Mouse (Mus musculus): ENCODE results near the gene Zc3h12a. TPM values are rescaled to one million over a fixed set of nuclear protein-coding genes. Genes with fewer than 3 reads are reported as not detected.
A peak's percentile ranks its signal among the peaks of the same experiment; 100 is the strongest.

Gene Zc3h12a
- polyA plus RNA-seq, 1 experiment: 28.7 TPM

DNA sequence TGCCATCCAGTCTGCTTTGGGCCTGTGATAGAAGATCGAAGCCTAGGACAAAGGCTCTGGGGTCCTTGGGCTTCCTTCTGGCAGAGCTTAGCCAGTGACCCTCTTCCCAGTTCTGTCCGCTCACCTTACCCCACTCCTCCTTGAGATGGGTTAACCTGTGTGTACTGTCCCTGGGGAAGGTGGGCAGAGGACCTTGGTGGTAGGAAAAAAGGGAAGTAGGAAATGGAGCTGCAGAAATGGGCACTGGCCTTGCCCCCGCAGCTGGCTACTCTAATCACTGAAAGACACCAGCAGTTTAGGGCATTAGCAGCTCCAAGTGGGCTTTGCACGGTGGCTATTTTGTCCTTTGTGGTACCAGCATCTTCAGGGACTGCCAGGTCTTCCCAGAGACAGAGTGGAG, 12.6 kb downstream of the Zc3h12a start:
- 50% methylated on average over 4 of the region's 4 CpGs for WGBS
- no peak for DNase-seq
- Histone ChIP-seq H3K4me1 (replicated peaks; ENCODE audit: control insufficient read depth, insufficient read depth, low read length) (peaks cover 52% of the 10 kb centered on the region), H3K27me3 (ENCODE audit: control insufficient read depth, insufficient read depth, low read length) (no peaks in the 10 kb centered on the region), H3K36me3 (ENCODE audit: control insufficient read depth, insufficient read depth, low read length) (peaks cover 17% of the 10 kb centered on the region), H3K4me3 (ENCODE audit: control insufficient read depth, insufficient read depth, low read length) (no peak overlapping the region), H3K27ac (ENCODE audit: control insufficient read depth, insufficient read depth, low read length) (peak overlapping the region; percentile 42; the same call in 1 of the 2 replicates)
- no peak for TF ChIP-seq CTCF (IDR thresholded peaks at IDR 0.05; ENCODE audit: borderline replicate concordance, control insufficient read depth, extremely low read depth, insufficient read depth, low read length, poor library complexity)
- no peak for TF ChIP-seq POLR2A (IDR thresholded peaks at IDR 0.05; ENCODE audit: control insufficient read depth, extremely low read depth, insufficient read depth, low read length, poor library complexity)

DNA sequence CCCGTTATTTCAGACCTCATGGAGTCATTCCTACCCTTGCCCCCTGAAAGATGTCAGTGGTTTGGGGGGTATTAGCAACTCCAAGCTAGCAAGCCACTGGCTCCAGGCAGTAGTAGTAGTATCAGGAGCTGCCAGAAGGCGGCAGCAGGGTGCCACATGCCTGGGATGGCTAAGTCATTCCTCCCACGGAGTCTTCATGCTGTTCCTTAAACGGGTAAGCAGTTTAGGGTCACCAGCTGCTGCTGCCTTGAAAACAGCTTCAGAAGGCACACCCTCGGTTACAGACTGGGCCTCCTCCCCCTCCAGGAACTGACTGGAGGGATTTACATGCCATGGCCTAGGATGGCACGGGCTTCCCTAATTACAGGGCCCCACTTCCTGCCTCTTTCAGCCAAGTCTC, 13.0 kb downstream of the Zc3h12a start:
- peaks cover 17% of the 10 kb centered on the region for H3K36me3 ChIP-seq (ENCODE audit: control insufficient read depth, insufficient read depth, low read length)
- H3K27ac ChIP-seq (ENCODE audit: control insufficient read depth, insufficient read depth, low read length): peak overlapping the region; percentile 42; the same call in 1 of the 2 replicates
- H3K4me1 ChIP-seq (replicated peaks; ENCODE audit: control insufficient read depth, insufficient read depth, low read length): peaks cover 48% of the 10 kb centered on the region
- 7% methylated on average over 6 of the region's 6 CpGs for WGBS
- 0 out of 2 replicates have a peak, but pooled peaks have one; percentile 24 for TF ChIP-seq POLR2A (IDR thresholded peaks at IDR 0.05; ENCODE audit: control insufficient read depth, extremely low read depth, insufficient read depth, low read length, poor library complexity)
- peak; percentile 79; the same call in 1 of the 2 replicates for TF ChIP-seq CTCF (IDR thresholded peaks at IDR 0.05; ENCODE audit: borderline replicate concordance, control insufficient read depth, extremely low read depth, insufficient read depth, low read length, poor library complexity)
- no peaks in the 10 kb centered on the region for H3K27me3 ChIP-seq (ENCODE audit: control insufficient read depth, insufficient read depth, low read length)
- no peak overlapping the region for H3K4me3 ChIP-seq (ENCODE audit: control insufficient read depth, insufficient read depth, low read length)
- DNase-seq: peak; percentile 89

DNA sequence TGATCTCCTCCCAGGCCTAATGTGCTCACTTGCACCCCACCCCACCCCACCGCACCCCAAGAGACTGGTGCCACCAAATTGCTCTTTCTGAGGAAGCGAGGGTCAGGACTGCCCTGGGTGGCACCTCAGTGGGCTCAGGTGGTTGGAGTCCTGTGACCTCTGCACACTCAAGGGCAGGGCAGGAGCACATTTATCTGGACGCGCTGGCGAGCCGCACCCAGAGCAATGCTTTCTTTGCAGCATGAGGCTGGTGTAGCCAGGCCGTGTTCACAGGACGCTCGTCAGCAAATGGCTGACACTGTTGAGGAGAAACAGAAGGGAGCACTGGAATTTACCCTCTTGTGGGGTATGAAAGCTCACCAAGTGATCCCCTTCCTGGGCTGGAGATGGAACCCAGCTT, 22.3 kb downstream of the Zc3h12a start:
- TF ChIP-seq CTCF (IDR thresholded peaks at IDR 0.05; ENCODE audit: borderline replicate concordance, control insufficient read depth, extremely low read depth, insufficient read depth, low read length, poor library complexity) (no peak), POLR2A (IDR thresholded peaks at IDR 0.05; ENCODE audit: control insufficient read depth, extremely low read depth, insufficient read depth, low read length, poor library complexity) (no peak)
- Histone ChIP-seq H3K27me3 (ENCODE audit: control insufficient read depth, insufficient read depth, low read length) (no peaks in the 10 kb centered on the region), H3K4me3 (ENCODE audit: control insufficient read depth, insufficient read depth, low read length) (no peak overlapping the region), H3K36me3 (ENCODE audit: control insufficient read depth, insufficient read depth, low read length) (peaks cover 11% of the 10 kb centered on the region; the same call in 1 of the 2 replicates), H3K27ac (ENCODE audit: control insufficient read depth, insufficient read depth, low read length) (no peak overlapping the region), H3K4me1 (replicated peaks; ENCODE audit: control insufficient read depth, insufficient read depth, low read length) (0 out of 2 replicates have a peak, but pooled peaks cover 7% of the 10 kb centered on the region)
- DNase-seq: no peak
- WGBS: 99% methylated on average over 9 of the region's 9 CpGs

DNA sequence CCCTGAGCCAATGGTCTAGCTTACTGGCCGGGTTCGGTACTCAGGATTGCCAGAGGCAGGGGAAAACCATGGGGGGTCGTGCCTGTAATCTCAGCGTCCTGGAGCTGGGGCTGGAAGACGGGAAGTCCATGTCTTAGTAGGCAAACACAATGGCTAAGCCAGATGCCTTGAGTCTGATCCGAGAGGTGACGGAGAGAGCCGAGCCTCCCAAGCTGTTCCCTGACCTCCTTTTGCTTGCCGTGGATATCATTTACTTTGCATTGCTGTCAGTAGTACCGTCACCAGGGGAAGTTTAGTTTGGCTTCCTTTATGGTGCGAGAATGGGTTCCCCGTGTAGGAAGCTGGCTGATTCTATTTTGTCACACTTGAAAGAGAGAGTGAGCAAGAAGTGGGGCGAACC, 26.3 kb downstream of the Zc3h12a start:
- H3K4me3 ChIP-seq (ENCODE audit: control insufficient read depth, insufficient read depth, low read length): no peak overlapping the region
- 93% methylated on average over 13 of the region's 13 CpGs for WGBS
- no peaks in the 10 kb centered on the region for H3K27me3 ChIP-seq (ENCODE audit: control insufficient read depth, insufficient read depth, low read length)
- TF ChIP-seq CTCF (IDR thresholded peaks at IDR 0.05; ENCODE audit: borderline replicate concordance, control insufficient read depth, extremely low read depth, insufficient read depth, low read length, poor library complexity) (no peak), POLR2A (IDR thresholded peaks at IDR 0.05; ENCODE audit: control insufficient read depth, extremely low read depth, insufficient read depth, low read length, poor library complexity) (no peak)
- H3K36me3 ChIP-seq (ENCODE audit: control insufficient read depth, insufficient read depth, low read length): peaks cover 5% of the 10 kb centered on the region; the same call in 1 of the 2 replicates
- no peak overlapping the region for H3K27ac ChIP-seq (ENCODE audit: control insufficient read depth, insufficient read depth, low read length)
- no peak for DNase-seq
- 0 out of 2 replicates have a peak, but pooled peaks cover 7% of the 10 kb centered on the region for H3K4me1 ChIP-seq (replicated peaks; ENCODE audit: control insufficient read depth, insufficient read depth, low read length)

DNA sequence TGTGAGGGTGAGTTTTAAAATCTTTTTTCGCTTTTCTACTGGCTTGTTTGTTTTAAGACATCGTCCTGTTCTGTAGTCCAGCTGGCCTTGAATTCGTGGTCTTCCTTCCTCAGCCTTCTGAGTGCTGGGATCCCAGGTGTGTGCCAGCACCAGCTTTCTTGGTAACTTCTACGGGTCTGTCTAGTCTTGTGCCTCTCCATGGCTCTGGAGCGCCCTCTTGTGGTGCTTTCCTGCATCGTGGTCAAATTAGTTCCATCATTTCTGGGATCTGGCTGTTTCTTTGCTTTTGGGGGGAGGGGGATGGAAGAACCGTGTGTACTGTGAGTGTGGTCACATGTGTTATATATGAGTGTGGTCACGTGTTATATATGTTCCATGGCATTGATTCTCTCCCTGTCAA, 28.2 kb downstream of the Zc3h12a start:
- 0 out of 2 replicates have a peak, but pooled peaks cover 7% of the 10 kb centered on the region for H3K4me1 ChIP-seq (replicated peaks; ENCODE audit: control insufficient read depth, insufficient read depth, low read length)
- 12% methylated on average over 8 of the region's 8 CpGs for WGBS
- H3K27me3 ChIP-seq (ENCODE audit: control insufficient read depth, insufficient read depth, low read length): no peaks in the 10 kb centered on the region
- H3K4me3 ChIP-seq (ENCODE audit: control insufficient read depth, insufficient read depth, low read length): no peak overlapping the region
- no peak overlapping the region for H3K27ac ChIP-seq (ENCODE audit: control insufficient read depth, insufficient read depth, low read length)
- peak; percentile 85 for DNase-seq
- no peak for TF ChIP-seq POLR2A (IDR thresholded peaks at IDR 0.05; ENCODE audit: control insufficient read depth, extremely low read depth, insufficient read depth, low read length, poor library complexity)
- TF ChIP-seq CTCF (IDR thresholded peaks at IDR 0.05; ENCODE audit: borderline replicate concordance, control insufficient read depth, extremely low read depth, insufficient read depth, low read length, poor library complexity): peak; percentile 66; the same call in 1 of the 2 replicates
- peaks cover 5% of the 10 kb centered on the region; the same call in 1 of the 2 replicates for H3K36me3 ChIP-seq (ENCODE audit: control insufficient read depth, insufficient read depth, low read length)

DNA sequence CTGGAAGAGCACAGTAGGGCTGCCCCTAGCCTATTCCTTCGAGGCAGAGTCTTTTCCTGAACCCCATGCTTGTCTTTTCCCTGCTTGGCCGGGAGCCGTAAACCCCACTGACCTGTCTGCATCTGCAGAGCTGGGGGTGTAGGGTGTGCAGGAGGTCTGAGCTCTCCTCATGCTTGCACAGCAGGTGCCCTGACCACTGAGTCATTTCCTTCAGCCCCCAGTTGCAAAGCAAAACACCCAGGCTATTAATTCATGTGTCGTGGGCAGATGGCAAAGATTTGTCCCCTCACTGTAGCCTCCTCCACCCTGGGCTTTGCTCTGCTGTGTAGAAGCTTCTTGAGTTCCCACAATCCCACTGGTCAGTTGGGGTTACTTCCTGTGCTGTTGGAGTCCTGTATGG, 30.2 kb downstream of the Zc3h12a start:
- 81% methylated on average over 4 of the region's 4 CpGs for WGBS
- Histone ChIP-seq H3K4me1 (replicated peaks; ENCODE audit: control insufficient read depth, insufficient read depth, low read length) (0 out of 2 replicates have a peak, but pooled peaks cover under 1% of the 10 kb centered on the region), H3K36me3 (ENCODE audit: control insufficient read depth, insufficient read depth, low read length) (no peaks in the 10 kb centered on the region), H3K27me3 (ENCODE audit: control insufficient read depth, insufficient read depth, low read length) (no peaks in the 10 kb centered on the region), H3K4me3 (ENCODE audit: control insufficient read depth, insufficient read depth, low read length) (no peak overlapping the region), H3K27ac (ENCODE audit: control insufficient read depth, insufficient read depth, low read length) (no peak overlapping the region)
- DNase-seq: no peak
- TF ChIP-seq POLR2A (IDR thresholded peaks at IDR 0.05; ENCODE audit: control insufficient read depth, extremely low read depth, insufficient read depth, low read length, poor library complexity) (no peak), CTCF (IDR thresholded peaks at IDR 0.05; ENCODE audit: borderline replicate concordance, control insufficient read depth, extremely low read depth, insufficient read depth, low read length, poor library complexity) (no peak)
